Mouse (Mus musculus) brain, embryonic 14.5 days (tissue): Measurements from ENCODE around the gene Rcor2.

Experiments used
- CTCF ChIP-seq: fragments of 200-500 bp; IDR thresholded peaks from 2 replicates; pipeline ENCODE4 v1.5.1; 2012; ENCODE audit warnings: inconsistent platforms, mild to moderate bottlenecking, moderate library complexity, borderline replicate concordance; ENCODE audit not compliant: insufficient read depth, insufficient read length; ENCODE audit errors: extremely low read depth
- POLR2A ChIP-seq: fragments of 200-500 bp; IDR thresholded peaks from 2 replicates; pipeline ENCODE4 v1.6.1; 2012; ENCODE audit warnings: mild to moderate bottlenecking, inconsistent platforms, borderline replicate concordance; ENCODE audit not compliant: poor library complexity, insufficient read depth, insufficient read length, severe bottlenecking; ENCODE audit errors: extremely low read depth

DNA sequence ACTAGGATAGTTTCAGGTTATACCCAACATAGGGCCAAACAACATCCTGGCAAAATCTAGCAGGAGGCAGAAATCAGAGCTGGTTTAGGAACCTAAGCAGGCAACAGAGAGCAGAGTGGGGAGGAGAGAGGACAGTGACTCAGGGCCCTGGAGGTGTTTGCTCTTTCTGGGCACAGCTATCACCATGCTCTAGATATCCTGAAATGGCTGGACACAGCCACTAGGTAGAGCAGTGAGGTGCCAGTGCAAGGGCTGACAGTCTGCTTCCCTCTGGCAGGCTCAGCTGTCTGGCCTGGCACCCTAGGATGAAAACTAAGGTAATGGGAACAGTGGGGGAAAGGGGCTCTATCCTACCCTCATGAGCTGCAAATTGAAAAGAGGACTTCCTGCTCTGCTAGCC lies 43.6 kb upstream of the Rcor2 start:
- TF ChIP-seq CTCF = no peak
- TF ChIP-seq POLR2A = no peak
